Mouse (Mus musculus): ENCODE measurements at regions not wholly inside any gene's neighbourhood (a gene's known extent, or its start where the extent isn't known, plus 50 kb on each side); places are given as distances from the start of the nearest gene placed in this dataset.

DNA sequence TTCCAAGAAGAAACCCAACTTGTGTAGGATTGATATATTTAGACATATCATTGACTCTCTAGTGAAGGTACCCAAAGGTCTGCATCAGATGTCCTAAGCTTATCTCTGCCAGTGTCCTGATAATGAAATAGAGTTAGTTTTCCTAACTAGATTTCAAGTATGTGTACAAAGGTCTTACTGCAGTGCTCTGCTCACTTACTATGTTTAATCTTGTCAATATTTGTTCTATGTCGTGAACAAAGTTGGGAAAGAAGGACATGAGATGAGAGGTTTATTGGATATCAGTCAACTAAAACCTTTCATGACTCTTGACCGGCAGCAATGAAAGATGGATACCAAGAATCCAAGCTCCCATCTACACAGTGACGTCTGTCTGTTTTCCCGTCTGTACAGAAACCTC is 71.9 kb upstream of the Mpdz start:
- in situ Hi-C loops (cut with MboI; ENCODE audit: low pct_unique_long_range_greater_than_20kb in 1 of 2, low sequenced_read_pairs in 2 of 2, unreplicated experiment in 1 of 2): no loop called here

DNA sequence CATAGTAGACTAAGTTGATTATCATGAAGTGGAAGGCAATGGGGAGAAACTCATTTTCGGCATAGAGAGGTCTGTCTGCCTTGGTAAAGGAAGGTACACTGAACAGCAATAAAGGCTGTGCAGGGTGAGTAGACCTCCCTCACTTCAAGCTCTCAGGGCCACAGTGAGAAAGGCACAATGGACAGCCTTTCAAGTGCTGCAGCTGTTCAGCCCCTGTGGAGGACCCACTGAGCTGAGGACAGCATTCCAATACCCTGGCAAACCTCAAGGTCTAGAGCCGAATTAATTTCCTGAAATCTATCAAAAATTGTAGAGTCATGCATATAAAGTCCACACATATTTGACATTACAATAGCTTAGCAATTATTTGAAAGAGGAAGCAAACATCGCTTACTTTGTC is 69.8 kb upstream of the Mpdz start:
- in situ Hi-C loops (cut with MboI; ENCODE audit: low pct_unique_long_range_greater_than_20kb in 1 of 2, low sequenced_read_pairs in 2 of 2, unreplicated experiment in 1 of 2): no loop called here

DNA sequence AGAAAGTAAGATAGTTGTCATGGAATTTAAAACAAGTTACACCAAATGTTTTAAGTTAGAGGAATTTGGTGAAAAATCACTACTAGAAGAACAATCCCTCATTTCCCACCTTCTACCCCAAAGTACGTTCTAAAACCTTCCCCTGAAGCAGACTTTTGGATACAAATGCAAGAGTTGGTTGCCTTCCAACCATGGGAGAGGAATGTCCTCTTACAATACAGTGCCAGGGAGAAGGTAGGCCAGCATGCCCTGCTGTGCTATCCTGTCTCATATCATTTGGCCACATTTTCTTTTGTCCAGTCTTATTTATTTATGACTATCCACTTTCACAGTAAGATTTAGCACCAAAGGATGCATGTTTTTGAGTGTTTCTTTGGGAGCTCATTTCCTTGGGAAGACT is 66.2 kb upstream of the Mpdz start:
- in situ Hi-C loops (cut with MboI; ENCODE audit: low pct_unique_long_range_greater_than_20kb in 1 of 2, low sequenced_read_pairs in 2 of 2, unreplicated experiment in 1 of 2): no loop called here

DNA sequence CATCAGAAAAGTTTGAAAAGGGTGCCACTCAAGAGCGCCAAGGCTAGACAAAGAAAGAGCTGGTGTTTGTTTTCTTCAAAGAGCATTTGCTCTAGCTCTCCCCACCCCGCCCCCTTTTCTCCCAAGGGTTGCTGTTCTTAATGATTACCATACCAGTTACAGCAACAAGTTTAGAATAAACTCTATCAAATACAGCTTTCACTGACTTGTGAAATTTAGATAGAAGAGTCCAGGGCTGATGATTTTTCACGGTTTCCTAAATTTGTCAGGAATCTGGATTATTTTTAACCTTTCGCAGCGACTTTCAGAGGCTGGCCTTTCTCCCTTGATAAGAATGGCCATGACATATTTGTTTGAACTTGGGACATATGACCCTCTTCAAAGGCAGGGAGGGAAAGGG is 64.2 kb upstream of the Mpdz start:
- in situ Hi-C loops (cut with MboI; ENCODE audit: low pct_unique_long_range_greater_than_20kb in 1 of 2, low sequenced_read_pairs in 2 of 2, unreplicated experiment in 1 of 2): no loop called here

DNA sequence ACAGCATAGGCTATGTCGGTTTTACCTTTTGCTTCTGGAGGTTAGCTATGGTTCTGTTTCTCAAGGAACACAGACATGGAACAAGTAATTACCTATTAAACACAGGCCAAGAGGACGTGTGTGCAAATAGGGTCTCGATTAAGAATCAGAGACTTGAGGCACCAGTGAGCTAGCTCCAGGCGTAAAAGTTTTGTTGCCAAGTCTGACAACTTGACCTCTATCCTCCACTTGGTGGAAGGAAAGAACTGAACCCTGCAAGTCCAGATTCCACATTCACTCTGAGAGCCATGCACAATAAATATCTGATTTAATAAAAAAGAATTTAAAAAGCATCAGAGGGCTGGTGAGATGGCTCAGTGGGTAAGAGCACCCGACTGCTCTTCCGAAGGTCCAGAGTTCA is 63.7 kb upstream of the Mpdz start:
- in situ Hi-C loops (cut with MboI; ENCODE audit: low pct_unique_long_range_greater_than_20kb in 1 of 2, low sequenced_read_pairs in 2 of 2, unreplicated experiment in 1 of 2): no loop called here

DNA sequence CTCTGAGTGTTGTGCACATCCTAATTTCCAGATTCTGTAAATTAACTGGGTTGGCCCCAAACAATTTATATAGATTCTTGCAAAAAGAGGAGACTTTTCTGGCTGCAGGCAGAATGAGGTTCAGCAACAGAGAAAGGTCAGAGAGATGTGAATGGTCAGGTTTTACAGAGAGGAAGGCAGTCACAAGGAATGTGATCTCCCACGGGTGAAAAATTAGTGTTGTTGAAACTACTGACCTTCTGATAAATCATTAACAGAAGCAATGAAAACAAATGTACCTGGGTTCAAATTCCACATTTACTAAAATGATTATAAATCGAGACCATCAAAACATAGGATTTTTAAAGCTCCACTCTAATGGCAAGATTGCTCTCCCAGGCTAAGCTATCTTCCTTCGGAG is 62.5 kb upstream of the Mpdz start:
- in situ Hi-C loops (cut with MboI; ENCODE audit: low pct_unique_long_range_greater_than_20kb in 1 of 2, low sequenced_read_pairs in 2 of 2, unreplicated experiment in 1 of 2): no loop called here

DNA sequence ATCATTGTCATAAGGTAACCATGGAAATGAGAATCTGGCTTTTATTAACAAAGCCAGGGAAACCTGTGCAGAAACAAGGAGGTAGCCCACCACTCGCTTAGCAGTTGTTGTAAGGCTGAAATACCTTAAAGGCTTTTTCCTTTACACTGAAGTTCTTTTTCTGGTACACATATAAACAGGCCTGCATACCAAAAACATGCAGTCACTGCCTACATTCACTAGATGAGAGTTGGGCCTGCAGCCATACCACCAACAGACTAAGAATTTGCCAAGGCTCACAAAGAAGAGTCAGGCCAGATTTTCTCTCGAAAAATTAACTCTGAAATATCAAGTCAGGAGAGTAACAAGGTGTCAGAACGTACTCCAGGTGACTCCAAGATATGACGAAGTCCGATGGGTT is 61.3 kb upstream of the Mpdz start:
- in situ Hi-C loops (cut with MboI; ENCODE audit: low pct_unique_long_range_greater_than_20kb in 1 of 2, low sequenced_read_pairs in 2 of 2, unreplicated experiment in 1 of 2): no loop called here

DNA sequence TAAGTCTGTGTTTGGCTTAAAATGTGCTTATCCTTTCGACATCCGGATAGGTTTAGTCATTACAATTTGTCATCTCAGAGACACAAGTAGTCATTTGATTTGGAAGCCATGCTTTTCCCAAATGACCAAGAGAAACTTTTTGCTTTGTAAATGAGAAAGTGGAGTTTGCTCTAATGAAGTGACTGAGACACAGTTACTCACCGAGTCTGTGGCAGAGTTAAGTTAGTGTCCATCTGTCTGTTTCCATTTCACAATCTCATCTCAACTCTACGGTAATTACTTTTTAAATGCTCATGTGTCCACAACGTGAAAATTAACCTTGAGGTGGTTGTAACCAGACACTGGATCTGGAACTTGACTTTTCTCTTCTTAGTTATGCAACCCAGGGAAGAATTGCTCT is 59.2 kb upstream of the Mpdz start:
- in situ Hi-C loops (cut with MboI; ENCODE audit: low pct_unique_long_range_greater_than_20kb in 1 of 2, low sequenced_read_pairs in 2 of 2, unreplicated experiment in 1 of 2): no loop called here

DNA sequence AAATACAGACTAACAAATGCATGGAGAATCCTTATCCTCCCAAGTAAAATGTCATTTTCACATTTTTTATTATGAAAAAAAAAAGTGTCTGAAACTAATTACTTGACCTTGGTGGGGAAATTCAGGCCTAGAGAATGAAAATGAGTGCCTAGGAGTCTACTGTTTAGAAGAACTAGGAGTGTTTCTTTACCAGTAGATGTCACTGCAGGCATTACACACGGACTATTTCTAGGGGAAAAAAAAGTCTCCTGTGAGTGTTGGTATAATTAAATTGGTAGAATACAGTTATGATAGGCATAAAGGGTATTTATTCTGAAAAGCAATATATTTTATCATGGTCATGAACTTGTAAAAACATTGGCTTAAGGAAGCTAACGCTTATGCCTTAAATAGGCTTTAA is 55.5 kb upstream of the Mpdz start:
- in situ Hi-C loops (cut with MboI; ENCODE audit: low pct_unique_long_range_greater_than_20kb in 1 of 2, low sequenced_read_pairs in 2 of 2, unreplicated experiment in 1 of 2): no loop called here

DNA sequence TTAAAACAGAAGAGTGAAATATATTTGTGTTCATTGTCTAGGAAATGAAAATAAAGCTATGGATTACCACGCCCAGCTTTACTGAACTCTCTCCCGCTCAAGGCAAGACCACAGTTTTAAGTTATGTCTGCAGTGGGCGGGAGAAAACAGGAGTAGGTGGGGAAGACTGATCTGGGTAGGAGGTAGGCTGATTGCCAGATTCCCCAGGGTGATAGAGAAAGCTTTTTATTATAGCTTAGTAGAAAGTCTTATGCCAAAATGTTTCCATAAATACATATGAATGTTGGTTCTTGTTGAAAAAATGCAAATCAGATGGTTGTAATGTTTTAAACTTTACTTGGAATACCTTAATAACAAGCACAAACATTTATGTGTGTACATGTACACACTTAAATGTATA is 50.2 kb upstream of the Mpdz start:
- in situ Hi-C loops (cut with MboI; ENCODE audit: low pct_unique_long_range_greater_than_20kb in 1 of 2, low sequenced_read_pairs in 2 of 2, unreplicated experiment in 1 of 2): no loop called here
